9 mouse cellular contexts compared by ENCODE assay signal in the genomic region with DNA sequence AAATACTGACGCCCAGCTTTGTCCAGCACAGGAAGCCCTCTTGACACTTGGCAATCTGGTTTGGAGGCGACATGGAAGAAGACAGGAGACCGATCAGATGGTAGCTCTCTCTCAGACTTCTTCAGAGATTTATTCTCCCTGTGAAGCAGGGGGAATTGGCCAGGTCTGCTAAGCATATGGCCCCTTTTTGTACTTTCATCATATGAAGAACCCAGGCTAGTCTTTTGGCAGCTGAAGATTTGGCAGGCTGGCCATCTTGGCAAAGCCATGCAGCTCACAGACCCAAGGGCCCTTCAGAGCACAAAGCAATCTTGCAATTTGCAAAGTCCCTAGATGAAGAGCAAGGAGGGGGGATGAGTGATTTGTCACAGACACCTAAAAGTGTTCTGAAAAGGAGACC.
DNase-seq lines count a peak whose midpoint lies in the region; ATAC-seq lines count a peak whose summit lies in the region.
"Had no signal": no experiment of that assay in that cellular context is flagged by ENCODE, and none has a peak within 500 bp of the region (broad histone marks: within the 10 kb centered on the region; RNA-seq: fewer than 3 reads in every experiment).

No protein-coding gene starts in this region.

- no peak overlapping the region for H3K27ac ChIP-seq in heart, embryonic 11.5 days (ENCODE audit: low read depth, low read length)
- H3K27ac ChIP-seq: limb, embryonic 13.5 days had no signal

- H3K27me3 ChIP-seq in heart, embryonic 11.5 days (ENCODE audit: control insufficient read depth, insufficient read depth, low read length) = no peaks in the 10 kb centered on the region
- H3K27me3 ChIP-seq: limb, embryonic 13.5 days had no signal

- no peak overlapping the region for H3K4me2 ChIP-seq in heart, embryonic 11.5 days
- H3K4me2 ChIP-seq: limb, embryonic 13.5 days had no signal

- no peaks in the 10 kb centered on the region for H3K36me3 ChIP-seq in heart, embryonic 11.5 days (ENCODE audit: control insufficient read depth, insufficient read depth, low read length)
- H3K36me3 ChIP-seq: limb, embryonic 13.5 days had no signal

- no peaks in the 10 kb centered on the region for H3K4me1 ChIP-seq in heart, embryonic 11.5 days (ENCODE audit: control insufficient read depth, insufficient read depth, low read length)
- H3K4me1 ChIP-seq: limb, embryonic 13.5 days had no signal

- no peaks in the 10 kb centered on the region for H3K9me3 ChIP-seq in heart, embryonic 11.5 days (replicated peaks; ENCODE audit: control insufficient read depth, low read length)
- H3K9me3 ChIP-seq: limb, embryonic 13.5 days had no signal

- WGBS in heart, embryonic 11.5 days (ENCODE audit: insufficient replicate concordance) = 63% methylated on average over 3 of the region's 3 CpGs

- no peak for ATAC-seq in heart, embryonic 11.5 days (replicated peaks; ENCODE audit: insufficient number of reproducible peaks, low FRiP score, low TSS enrichment)
- ATAC-seq in monocyte, adult 5-6 weeks (replicated peaks; ENCODE audit: insufficient number of reproducible peaks, low FRiP score, low TSS enrichment, poor library complexity, severe bottlenecking) = no peak

- DNase-seq in heart, adult 18-20 months = peak; percentile 76 to 78
- DNase-seq in adrenal gland, postnatal 14 days = peak; percentile 54
- peak; percentile 20 to 69 for DNase-seq in cerebellum, postnatal 4 days (ENCODE audit: low spot score in 2 of 2)
- peak; percentile 20 to 37 for DNase-seq in layer of hippocampus, postnatal 10 days (ENCODE audit: low spot score in 2 of 2)
- DNase-seq in frontal cortex, postnatal 14 days (ENCODE audit: low spot score in 2 of 2) = no peak
- no peak for DNase-seq in kidney, postnatal 36 days

- no peak overlapping the region for H3K4me3 ChIP-seq in heart, embryonic 11.5 days (ENCODE audit: low read depth, low read length)
- H3K4me3 ChIP-seq: limb, embryonic 13.5 days had no signal

- H3K9ac ChIP-seq in heart, embryonic 11.5 days (ENCODE audit: low read depth, low read length) = no peak overlapping the region
- H3K9ac ChIP-seq: limb, embryonic 13.5 days had no signal

Comparison
In these comparisons a context has a peak if more than half of its experiments do, and no peak if none do; other contexts are left out.
1. DNase-seq: peak in heart, adult 18-20 months (2 of 2), adrenal gland, postnatal 14 days (single experiment), cerebellum, postnatal 4 days (2 of 2) and layer of hippocampus, postnatal 10 days (2 of 2); none in frontal cortex, postnatal 14 days (0 of 2) and kidney, postnatal 36 days (0 of 2).